Mouse (Mus musculus): ENCODE data around the gene Nmur1.

DNA sequence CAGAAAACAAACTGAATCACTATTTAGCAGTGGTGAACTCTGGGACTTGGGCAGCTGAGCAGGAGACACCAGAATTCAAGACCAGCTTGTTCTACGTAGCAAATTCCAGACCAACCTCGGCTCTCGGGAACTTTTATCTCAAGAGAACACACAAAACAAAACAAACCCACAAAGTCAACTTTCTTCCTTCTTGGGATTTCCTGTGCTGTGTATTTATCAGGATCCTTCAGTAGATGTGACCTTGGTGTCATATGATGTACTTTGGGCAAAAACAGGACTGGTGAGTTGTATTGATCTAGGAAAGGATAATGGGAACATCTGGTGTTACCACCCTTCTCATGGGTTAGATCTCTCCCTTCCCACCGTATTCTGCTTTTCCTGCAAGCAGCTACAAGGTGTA is 6.8 kb upstream of the Nmur1 start:
- TF ChIP-seq CTCF (IDR thresholded peaks at IDR 0.05; ENCODE audit: low read depth) (no peak), EP300 (IDR thresholded peaks at IDR 0.05; ENCODE audit: low read depth) (no peak)
